Mouse (Mus musculus): ENCODE data around the gene Zfyve28. TPM values are rescaled to one million over a fixed set of nuclear protein-coding genes. Genes with fewer than 3 reads are reported as not detected.

Gene Zfyve28
- polyA plus RNA-seq, 1 experiment from 2014 or later, result 0.29 TPM

GRCm38 (mm10) chr5:34293363-34293762, 5.1 kb upstream of the Zfyve28 start:
- ATAC-seq (replicated peaks; ENCODE audit: insufficient number of reproducible peaks, low FRiP score, low TSS enrichment), result no peak
- Histone ChIP-seq H3K36me3 (ENCODE audit: control insufficient read depth, insufficient read depth, low read length) (no peaks in the 10 kb centered on the region), H3K4me1 (ENCODE audit: control insufficient read depth, insufficient read depth, low read length) (peaks cover 8% of the 10 kb centered on the region; the same call in 1 of the 2 replicates), H3K9ac (ENCODE audit: low read depth, low read length) (no peak overlapping the region), H3K4me3 (ENCODE audit: low read depth, low read length) (no peak overlapping the region), H3K4me2 (no peak overlapping the region), H3K27ac (ENCODE audit: low read depth, low read length) (no peak overlapping the region), H3K27me3 (ENCODE audit: control insufficient read depth, insufficient read depth, low read length) (peaks cover 33% of the 10 kb centered on the region), H3K9me3 (replicated peaks; ENCODE audit: control insufficient read depth, low read length) (no peaks in the 10 kb centered on the region)
- WGBS (ENCODE audit: insufficient replicate concordance), result 76% methylated on average over 6 of the region's 6 CpGs

DNA sequence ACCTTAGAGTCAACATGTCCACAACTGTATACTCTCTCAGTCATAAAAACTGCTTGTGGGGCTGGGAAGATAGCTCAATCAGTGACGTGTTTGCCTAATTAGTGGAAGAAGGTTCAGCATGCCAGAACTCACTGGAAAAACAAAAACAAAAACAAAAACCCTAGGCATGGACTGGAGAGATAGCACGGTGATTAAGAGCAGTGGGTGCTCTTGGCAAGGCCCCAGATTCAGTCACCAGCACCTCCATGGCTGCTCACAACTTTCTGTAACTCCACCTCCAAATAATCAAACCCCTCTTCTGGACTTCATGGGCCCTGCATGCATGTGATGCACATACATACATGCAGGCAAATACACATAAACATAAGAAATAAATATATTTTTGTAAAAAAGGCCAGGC, 1.0 kb upstream of the Zfyve28 start:
- Histone ChIP-seq H3K4me3 (ENCODE audit: low read depth, low read length) (no peak overlapping the region), H3K9me3 (replicated peaks; ENCODE audit: control insufficient read depth, low read length) (no peaks in the 10 kb centered on the region), H3K27ac (ENCODE audit: low read depth, low read length) (no peak overlapping the region), H3K4me1 (ENCODE audit: control insufficient read depth, insufficient read depth, low read length) (peaks cover 10% of the 10 kb centered on the region), H3K4me2 (no peak overlapping the region), H3K36me3 (ENCODE audit: control insufficient read depth, insufficient read depth, low read length) (no peaks in the 10 kb centered on the region), H3K27me3 (ENCODE audit: control insufficient read depth, insufficient read depth, low read length) (peaks cover 62% of the 10 kb centered on the region), H3K9ac (ENCODE audit: low read depth, low read length) (no peak overlapping the region)
- 64% methylated on average over 2 of the region's 2 CpGs for WGBS (ENCODE audit: insufficient replicate concordance)
- no peak for ATAC-seq (replicated peaks; ENCODE audit: insufficient number of reproducible peaks, low FRiP score, low TSS enrichment)

DNA sequence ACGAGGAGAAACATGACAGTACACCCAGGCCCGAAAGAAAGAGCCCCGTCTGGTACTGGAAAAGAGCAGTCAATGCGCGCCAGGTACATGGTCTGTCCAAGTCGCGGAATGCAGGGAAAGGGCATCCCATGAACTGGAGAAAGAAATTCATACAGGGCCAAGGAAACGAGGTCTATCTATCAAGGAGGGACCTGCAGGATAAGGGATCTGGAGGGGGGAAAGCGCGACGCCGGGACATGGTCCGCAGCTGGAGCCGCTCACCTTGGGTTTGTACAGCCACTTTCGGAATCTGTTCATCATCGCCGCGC, 457 bp downstream of the Zfyve28 start:
- no peaks in the 10 kb centered on the region for H3K36me3 ChIP-seq (ENCODE audit: control insufficient read depth, insufficient read depth, low read length)
- peaks cover 10% of the 10 kb centered on the region for H3K4me1 ChIP-seq (ENCODE audit: control insufficient read depth, insufficient read depth, low read length)
- ATAC-seq (replicated peaks; ENCODE audit: insufficient number of reproducible peaks, low FRiP score, low TSS enrichment), result no peak
- peak overlapping the region; percentile 72 for H3K4me2 ChIP-seq
- H3K9ac ChIP-seq (ENCODE audit: low read depth, low read length), result no peak overlapping the region
- no peaks in the 10 kb centered on the region for H3K9me3 ChIP-seq (replicated peaks; ENCODE audit: control insufficient read depth, low read length)
- no peak overlapping the region for H3K27ac ChIP-seq (ENCODE audit: low read depth, low read length)
- H3K4me3 ChIP-seq (ENCODE audit: low read depth, low read length), result peak overlapping the region; percentile 47
- peaks cover 62% of the 10 kb centered on the region for H3K27me3 ChIP-seq (ENCODE audit: control insufficient read depth, insufficient read depth, low read length)
- 2% methylated on average over 18 of the region's 18 CpGs for WGBS (ENCODE audit: insufficient replicate concordance)

DNA sequence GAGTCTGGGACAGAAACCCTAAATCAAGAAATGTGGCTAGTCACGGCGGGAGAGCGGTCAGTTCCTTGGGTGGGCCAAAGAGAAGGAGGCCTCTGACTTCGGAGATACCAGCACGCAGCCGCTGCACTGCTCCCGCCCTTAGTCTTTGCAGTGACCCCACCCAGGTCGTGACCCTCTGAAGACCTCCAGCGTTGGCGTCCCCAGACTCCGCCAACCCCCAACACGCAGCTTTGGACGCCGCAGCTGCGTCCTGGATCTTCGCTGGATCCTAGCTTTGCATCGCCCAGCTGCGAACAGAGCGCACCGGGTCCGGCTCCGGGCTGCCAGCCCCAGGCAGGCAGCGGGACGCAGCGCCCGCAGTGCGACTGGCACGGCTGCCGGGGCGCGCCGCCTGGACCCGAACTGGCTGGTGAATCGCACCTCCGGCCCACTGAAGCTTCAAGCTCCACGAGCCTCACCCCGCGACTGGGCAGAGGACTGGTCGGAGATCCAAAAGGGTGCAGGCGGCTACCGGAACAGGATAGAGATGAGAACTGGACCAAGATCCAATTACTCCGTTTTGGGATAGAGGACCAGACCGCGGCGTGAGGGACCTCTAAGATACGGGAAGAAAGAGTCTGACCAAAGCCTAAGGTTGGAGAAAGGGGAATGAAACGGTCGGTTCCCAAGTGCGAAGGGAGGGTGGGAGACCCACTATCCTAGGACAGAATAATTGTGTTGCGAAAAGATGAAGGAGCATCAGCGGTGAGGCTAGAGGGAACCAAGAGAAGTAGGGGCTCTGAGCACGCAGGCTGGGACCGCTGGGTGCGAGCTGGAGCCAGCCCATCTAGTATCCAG, 1.0 kb downstream of the Zfyve28 start:
- H3K4me1 ChIP-seq (ENCODE audit: control insufficient read depth, insufficient read depth, low read length), result peaks cover 10% of the 10 kb centered on the region
- no peak for ATAC-seq (replicated peaks; ENCODE audit: insufficient number of reproducible peaks, low FRiP score, low TSS enrichment)
- H3K27ac ChIP-seq (ENCODE audit: low read depth, low read length), result no peak overlapping the region
- H3K36me3 ChIP-seq (ENCODE audit: control insufficient read depth, insufficient read depth, low read length), result no peaks in the 10 kb centered on the region
- peaks cover 62% of the 10 kb centered on the region for H3K27me3 ChIP-seq (ENCODE audit: control insufficient read depth, insufficient read depth, low read length)
- H3K9me3 ChIP-seq (replicated peaks; ENCODE audit: control insufficient read depth, low read length), result no peaks in the 10 kb centered on the region
- peak overlapping the region; percentile 59 for H3K9ac ChIP-seq (ENCODE audit: low read depth, low read length)
- 2% methylated on average over 54 of the region's 54 CpGs for WGBS (ENCODE audit: insufficient replicate concordance)
- H3K4me2 ChIP-seq, result peak overlapping the region; percentile 72
- peak overlapping the region; percentile 47 for H3K4me3 ChIP-seq (ENCODE audit: low read depth, low read length)

DNA sequence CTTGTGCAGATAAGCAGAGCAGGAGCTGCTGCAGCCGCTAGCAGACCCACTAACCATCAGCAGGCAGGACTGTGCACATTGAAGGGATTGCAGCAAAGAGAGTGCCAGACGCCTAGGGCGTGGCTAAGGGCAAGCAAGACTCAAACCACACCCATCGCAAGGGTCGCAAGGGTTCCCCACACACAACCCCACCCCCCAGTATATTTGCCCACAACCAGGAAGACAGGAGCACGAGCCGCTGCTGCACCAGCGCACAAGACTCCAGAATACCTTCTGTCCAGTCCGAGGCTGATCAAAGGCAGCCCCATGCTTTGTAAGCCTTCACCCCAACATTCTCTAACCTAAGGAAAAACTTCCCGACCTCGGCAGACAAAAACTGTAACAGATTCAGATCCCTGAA, 1.7 kb downstream of the Zfyve28 start:
- peaks cover 57% of the 10 kb centered on the region for H3K27me3 ChIP-seq (ENCODE audit: control insufficient read depth, insufficient read depth, low read length)
- H3K36me3 ChIP-seq (ENCODE audit: control insufficient read depth, insufficient read depth, low read length), result no peaks in the 10 kb centered on the region
- no peak overlapping the region for H3K27ac ChIP-seq (ENCODE audit: low read depth, low read length)
- no peak for ATAC-seq (replicated peaks; ENCODE audit: insufficient number of reproducible peaks, low FRiP score, low TSS enrichment)
- H3K4me2 ChIP-seq, result peak overlapping the region; percentile 72
- WGBS (ENCODE audit: insufficient replicate concordance), result 3% methylated on average over 11 of the region's 11 CpGs
- peak overlapping the region; percentile 47 for H3K4me3 ChIP-seq (ENCODE audit: low read depth, low read length)
- H3K9ac ChIP-seq (ENCODE audit: low read depth, low read length), result no peak overlapping the region
- peaks cover 10% of the 10 kb centered on the region for H3K4me1 ChIP-seq (ENCODE audit: control insufficient read depth, insufficient read depth, low read length)
- no peaks in the 10 kb centered on the region for H3K9me3 ChIP-seq (replicated peaks; ENCODE audit: control insufficient read depth, low read length)

GRCm38 (mm10) chr5:34285285-34285684, 3.0 kb downstream of the Zfyve28 start:
- Histone ChIP-seq H3K4me3 (ENCODE audit: low read depth, low read length) (no peak overlapping the region), H3K9ac (ENCODE audit: low read depth, low read length) (no peak overlapping the region), H3K4me2 (no peak overlapping the region), H3K4me1 (ENCODE audit: control insufficient read depth, insufficient read depth, low read length) (peaks cover 10% of the 10 kb centered on the region), H3K27ac (ENCODE audit: low read depth, low read length) (no peak overlapping the region), H3K27me3 (ENCODE audit: control insufficient read depth, insufficient read depth, low read length) (peaks cover 48% of the 10 kb centered on the region), H3K9me3 (replicated peaks; ENCODE audit: control insufficient read depth, low read length) (no peaks in the 10 kb centered on the region), H3K36me3 (ENCODE audit: control insufficient read depth, insufficient read depth, low read length) (no peaks in the 10 kb centered on the region)
- no peak for ATAC-seq (replicated peaks; ENCODE audit: insufficient number of reproducible peaks, low FRiP score, low TSS enrichment)
- WGBS (ENCODE audit: insufficient replicate concordance), result 82% methylated on average over 2 of the region's 2 CpGs

DNA sequence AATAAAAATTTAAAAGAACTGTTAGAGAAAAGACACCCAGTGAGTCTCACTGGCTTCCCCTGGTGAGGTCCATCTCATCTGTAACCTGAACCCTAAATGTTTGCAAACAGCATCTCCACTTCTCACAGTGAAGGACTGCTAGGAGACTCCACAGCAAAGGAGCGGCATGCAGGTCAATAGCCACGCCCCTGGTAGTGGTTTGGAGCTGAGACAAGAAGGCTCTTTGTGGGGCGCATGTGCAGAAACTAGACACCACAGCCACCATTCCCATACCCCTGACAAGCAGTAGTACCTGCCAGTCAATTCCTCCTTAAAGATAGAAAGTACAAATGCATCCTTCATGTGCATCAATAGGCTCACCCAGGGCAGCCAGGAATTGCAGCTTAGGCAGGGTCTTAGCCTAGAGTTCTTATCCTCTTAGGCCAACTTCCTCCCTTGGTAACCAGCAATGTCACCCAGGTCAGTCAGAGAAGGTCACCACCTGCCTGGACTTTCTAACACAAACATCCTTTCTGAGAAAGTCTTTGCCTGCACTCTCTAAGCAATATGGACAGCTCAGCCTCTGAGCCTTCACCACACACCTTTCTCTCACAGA, 4.0 kb downstream of the Zfyve28 start:
- no peak for ATAC-seq (replicated peaks; ENCODE audit: insufficient number of reproducible peaks, low FRiP score, low TSS enrichment)
- no peak overlapping the region for H3K27ac ChIP-seq (ENCODE audit: low read depth, low read length)
- WGBS (ENCODE audit: insufficient replicate concordance), result 45% methylated on average over 3 of the region's 3 CpGs
- H3K27me3 ChIP-seq (ENCODE audit: control insufficient read depth, insufficient read depth, low read length), result peaks cover 40% of the 10 kb centered on the region
- no peak overlapping the region for H3K4me3 ChIP-seq (ENCODE audit: low read depth, low read length)
- H3K36me3 ChIP-seq (ENCODE audit: control insufficient read depth, insufficient read depth, low read length), result no peaks in the 10 kb centered on the region
- no peak overlapping the region for H3K9ac ChIP-seq (ENCODE audit: low read depth, low read length)
- H3K9me3 ChIP-seq (replicated peaks; ENCODE audit: control insufficient read depth, low read length), result no peaks in the 10 kb centered on the region
- peaks cover 10% of the 10 kb centered on the region for H3K4me1 ChIP-seq (ENCODE audit: control insufficient read depth, insufficient read depth, low read length)
- no peak overlapping the region for H3K4me2 ChIP-seq

- Histone ChIP-seq H3K4me3 (ENCODE audit: low read depth, low read length) (no peak overlapping the region), H3K4me1 (ENCODE audit: control insufficient read depth, insufficient read depth, low read length) (peaks cover 10% of the 10 kb centered on the region), H3K9me3 (replicated peaks; ENCODE audit: control insufficient read depth, low read length) (no peaks in the 10 kb centered on the region), H3K9ac (ENCODE audit: low read depth, low read length) (no peak overlapping the region), H3K27ac (ENCODE audit: low read depth, low read length) (no peak overlapping the region), H3K27me3 (ENCODE audit: control insufficient read depth, insufficient read depth, low read length) (peaks cover 32% of the 10 kb centered on the region), H3K36me3 (ENCODE audit: control insufficient read depth, insufficient read depth, low read length) (no peaks in the 10 kb centered on the region), H3K4me2 (no peak overlapping the region)
- WGBS (ENCODE audit: insufficient replicate concordance), result 76% methylated on average over 5 of the region's 5 CpGs
- ATAC-seq (replicated peaks; ENCODE audit: insufficient number of reproducible peaks, low FRiP score, low TSS enrichment), result no peak
Measured at GRCm38 (mm10) chr5:34283355-34283754, 4.9 kb downstream of the Zfyve28 start.

DNA sequence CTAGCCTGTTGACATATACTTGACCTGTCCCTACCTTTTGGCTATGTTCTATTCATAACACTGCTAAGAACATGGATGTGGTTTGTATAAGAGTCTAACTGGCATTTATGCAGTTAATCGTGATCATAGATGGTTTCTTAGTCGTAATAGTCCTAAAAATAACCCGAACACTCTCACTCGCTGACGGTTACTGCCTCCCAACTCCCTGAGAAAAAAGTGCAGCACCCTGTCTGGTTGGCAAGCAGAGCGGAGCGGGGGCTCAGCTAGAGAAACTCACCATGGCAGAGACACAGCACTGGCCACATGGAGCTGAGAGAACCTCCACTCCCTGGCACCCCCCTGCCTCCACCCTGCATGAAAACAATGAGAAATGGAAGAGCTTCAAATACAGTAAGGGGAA, 7.3 kb downstream of the Zfyve28 start:
- 52% methylated on average over 7 of the region's 7 CpGs for WGBS (ENCODE audit: insufficient replicate concordance)
- H3K4me1 ChIP-seq (ENCODE audit: control insufficient read depth, insufficient read depth, low read length), result no peaks in the 10 kb centered on the region; the same call in 1 of the 2 replicates
- H3K4me3 ChIP-seq (ENCODE audit: low read depth, low read length), result no peak overlapping the region
- H3K27ac ChIP-seq (ENCODE audit: low read depth, low read length), result no peak overlapping the region
- ATAC-seq (replicated peaks; ENCODE audit: insufficient number of reproducible peaks, low FRiP score, low TSS enrichment), result no peak
- H3K9ac ChIP-seq (ENCODE audit: low read depth, low read length), result no peak overlapping the region
- no peak overlapping the region for H3K4me2 ChIP-seq
- no peaks in the 10 kb centered on the region for H3K9me3 ChIP-seq (replicated peaks; ENCODE audit: control insufficient read depth, low read length)
- H3K27me3 ChIP-seq (ENCODE audit: control insufficient read depth, insufficient read depth, low read length), result peaks cover 8% of the 10 kb centered on the region
- H3K36me3 ChIP-seq (ENCODE audit: control insufficient read depth, insufficient read depth, low read length), result no peaks in the 10 kb centered on the region
